Mouse (Mus musculus) spleen, postnatal 10 days (tissue): ENCODE measurements around the gene Arhgap30.
A peak's percentile ranks its signal among the peaks of the same experiment; 100 is the strongest.

ENCODE experiments used
- DNase-seq, 2 experiments: peaks; one replicate each; pipeline ENCODE4 v3.0.0; 2021 to 2022; ENCODE audit warnings: low spot score in 2 of 2

The Arhgap30 gene

DNA sequence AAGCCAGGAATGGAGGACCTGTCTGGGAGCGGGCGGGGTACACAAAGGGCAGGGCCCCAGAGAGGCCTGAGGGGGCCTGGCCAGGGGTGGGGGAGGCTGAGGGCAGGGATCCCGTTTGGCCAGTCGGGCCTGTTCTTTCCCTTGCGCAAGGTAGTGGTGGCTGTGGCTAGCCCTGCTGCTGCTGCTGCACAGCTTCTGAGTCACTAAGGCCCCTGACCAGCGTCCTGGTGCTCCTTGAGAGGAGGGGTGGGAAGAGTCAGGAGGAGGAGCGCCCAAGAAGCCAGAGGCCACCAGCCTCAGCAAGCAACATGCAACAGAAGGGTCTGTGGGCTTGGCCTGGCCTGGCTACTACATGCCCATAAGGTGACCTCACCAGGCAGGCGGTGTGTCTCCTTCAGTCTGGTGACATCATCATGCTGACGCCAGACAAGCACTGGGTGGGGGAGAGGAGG lies 13.1 kb upstream of the Arhgap30 start:
- DNase-seq = no peak

DNA sequence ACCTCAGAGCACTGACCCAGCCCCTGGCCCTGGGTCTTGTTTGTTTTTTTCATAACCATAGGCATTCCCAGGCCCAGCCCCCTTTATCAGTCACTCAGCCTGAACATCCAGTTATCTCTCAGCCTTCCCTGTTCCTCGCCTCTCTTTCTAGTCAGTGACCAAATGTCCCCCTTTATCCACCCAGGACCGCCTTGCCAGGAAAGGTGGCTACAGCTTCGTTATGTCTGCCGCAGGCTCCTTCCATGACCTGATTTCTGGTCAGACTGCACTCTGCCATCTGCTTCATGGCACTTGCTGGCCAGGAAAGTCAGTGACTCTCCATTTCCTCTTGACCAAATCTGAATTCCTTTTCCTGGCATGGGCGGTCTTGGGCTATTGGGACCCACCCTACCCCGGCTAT lies 10.5 kb upstream of the Arhgap30 start:
- DNase-seq = no peak

DNA sequence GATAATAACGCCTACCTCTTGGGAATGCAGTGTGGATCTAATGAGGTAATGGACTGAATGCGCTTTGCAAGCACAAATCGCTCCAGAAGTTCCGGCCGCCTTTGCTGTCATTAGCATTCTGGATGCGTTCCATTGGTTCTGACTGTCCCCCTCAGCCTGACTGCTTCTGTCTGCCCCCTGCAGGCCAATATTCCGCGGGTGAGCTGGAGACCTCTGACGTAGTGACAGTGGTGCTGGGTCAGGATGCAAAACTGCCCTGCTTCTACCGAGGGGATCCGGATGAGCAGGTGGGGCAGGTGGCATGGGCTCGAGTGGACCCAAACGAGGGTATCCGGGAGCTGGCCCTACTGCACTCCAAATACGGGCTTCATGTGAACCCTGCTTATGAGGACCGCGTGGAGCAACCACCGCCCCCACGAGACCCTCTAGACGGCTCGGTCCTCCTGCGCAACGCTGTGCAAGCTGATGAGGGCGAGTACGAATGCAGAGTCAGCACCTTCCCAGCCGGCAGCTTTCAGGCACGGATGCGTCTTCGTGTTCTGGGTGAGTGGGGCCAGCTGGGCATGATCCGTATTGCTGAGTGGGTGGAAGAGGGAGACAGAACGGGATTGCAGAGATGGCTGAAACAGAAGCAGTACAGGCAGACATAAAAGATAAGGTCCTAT lies 8.7 kb upstream of the Arhgap30 start:
- DNase-seq = peak; percentile 50 to 84

DNA sequence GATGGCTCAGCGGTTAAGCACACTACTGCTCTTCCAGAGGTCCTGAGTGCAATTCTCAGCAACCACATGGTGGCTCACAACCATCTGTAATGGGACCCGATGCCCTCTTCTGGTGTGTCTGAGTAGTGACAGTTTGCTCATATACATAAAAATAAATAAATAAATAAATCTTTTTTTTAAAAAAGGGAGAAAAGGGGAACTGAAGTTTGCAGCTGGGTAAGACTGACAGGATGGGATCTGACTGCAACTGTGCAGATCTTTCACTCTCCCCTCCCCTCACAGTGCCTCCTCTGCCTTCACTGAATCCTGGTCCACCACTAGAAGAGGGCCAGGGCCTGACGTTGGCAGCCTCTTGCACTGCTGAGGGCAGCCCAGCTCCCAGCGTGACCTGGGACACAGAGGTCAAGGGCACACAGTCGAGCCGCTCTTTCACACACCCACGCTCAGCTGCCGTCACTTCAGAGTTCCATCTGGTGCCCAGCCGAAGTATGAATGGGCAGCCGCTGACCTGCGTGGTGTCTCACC lies 6.6 kb upstream of the Arhgap30 start:
- DNase-seq = no peak

DNA sequence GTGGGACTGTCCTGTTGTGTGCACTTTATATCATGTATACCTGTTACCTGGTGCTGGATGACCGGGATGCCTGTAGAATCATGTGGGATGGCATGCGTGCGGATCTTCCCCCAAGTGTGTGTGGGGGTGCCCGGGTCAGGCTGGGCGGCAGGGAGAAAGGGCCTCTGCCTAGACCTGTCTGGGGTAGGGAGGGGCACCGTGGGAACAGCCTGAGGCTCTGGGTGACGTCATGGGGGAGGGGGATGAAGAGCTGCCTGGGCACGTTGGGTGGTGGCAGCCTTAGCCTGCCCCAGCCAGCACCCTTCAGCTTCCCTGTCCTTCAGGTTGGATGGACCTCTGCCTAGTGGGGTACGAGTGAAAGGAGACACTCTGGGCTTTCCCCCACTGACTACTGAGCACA lies 4.4 kb upstream of the Arhgap30 start:
- DNase-seq = no peak

DNA sequence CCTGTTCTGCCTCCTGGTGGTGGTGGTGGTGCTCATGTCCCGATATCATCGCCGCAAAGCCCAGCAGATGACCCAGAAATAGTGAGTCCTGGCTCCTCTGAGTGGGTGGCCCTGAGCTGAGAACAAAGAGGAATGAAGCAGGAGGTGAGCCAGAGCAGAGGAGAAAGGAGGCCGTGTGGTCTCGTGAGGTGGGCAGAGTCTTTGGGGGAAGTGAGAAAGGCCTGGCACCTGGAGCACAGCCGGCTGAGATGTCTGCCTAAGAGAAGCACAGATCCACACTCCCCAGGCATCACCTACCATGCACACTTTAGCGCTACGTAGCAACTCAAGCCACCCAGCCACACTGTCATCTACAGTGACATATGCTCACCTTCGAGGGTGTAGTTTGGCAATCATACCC lies 3.6 kb upstream of the Arhgap30 start:
- no peak for DNase-seq

DNA sequence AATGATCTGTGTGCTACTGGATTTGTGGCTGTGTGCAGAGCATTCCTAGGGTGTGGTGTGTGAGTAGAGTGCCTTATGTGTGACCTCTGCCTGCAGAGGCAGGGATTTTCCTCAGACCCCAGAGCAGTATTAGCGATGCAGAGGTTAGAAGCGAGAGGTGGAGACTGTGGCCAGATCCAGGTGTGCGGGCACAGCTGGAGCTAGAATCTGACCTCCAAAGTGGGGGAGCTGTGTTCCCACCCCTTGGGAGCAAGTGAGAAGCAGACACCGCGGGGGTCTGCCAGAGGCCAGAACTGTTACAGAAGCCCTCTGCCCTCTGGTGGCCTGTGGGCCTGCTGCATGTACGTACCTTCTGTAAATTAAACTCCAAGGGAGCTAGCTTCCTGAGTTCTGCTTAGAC lies 1.7 kb upstream of the Arhgap30 start:
- peak in 1 of 2 experiments; percentile 64 for DNase-seq

DNA sequence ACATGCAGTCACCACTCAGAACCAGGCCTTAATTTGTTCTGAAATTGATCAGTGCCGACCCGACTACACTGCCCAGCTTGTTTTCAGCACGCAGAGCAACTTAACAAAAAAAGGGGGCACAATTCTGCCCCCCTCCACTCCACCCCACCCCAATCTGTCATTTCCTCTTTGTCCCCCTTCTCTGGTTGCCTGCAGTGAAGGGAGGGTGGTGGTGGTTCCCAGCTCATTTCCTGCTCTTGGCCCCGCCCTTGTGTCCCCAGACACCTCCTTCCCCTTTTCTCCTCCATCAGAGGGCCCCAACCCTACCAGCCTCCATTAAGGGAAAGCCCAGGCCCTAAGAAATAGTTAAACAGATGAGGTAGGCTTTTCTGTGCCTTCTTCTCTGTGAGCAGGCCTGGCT lies 1.3 kb downstream of the Arhgap30 start:
- DNase-seq = peak in 1 of 2 experiments; percentile 83

DNA sequence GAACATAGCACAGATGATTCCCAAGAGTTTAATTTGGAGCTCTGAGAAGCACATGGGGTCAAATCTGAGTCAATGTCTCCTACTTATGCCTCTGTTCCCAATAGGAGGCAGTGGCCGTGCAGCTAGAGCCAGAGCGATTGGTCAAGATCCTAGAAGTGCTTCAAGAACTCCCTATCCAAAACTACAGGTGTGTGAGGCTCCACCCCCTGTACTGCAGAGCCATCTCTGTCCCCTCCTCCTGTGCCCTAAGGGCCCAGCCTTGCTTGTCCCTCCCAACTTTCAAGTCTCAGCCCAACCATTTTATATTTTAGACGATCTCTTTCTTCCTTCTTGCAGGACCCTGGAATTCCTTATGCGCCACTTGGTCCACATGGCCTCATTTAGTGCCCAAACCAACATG lies 13.1 kb downstream of the Arhgap30 start:
- no peak for DNase-seq

DNA sequence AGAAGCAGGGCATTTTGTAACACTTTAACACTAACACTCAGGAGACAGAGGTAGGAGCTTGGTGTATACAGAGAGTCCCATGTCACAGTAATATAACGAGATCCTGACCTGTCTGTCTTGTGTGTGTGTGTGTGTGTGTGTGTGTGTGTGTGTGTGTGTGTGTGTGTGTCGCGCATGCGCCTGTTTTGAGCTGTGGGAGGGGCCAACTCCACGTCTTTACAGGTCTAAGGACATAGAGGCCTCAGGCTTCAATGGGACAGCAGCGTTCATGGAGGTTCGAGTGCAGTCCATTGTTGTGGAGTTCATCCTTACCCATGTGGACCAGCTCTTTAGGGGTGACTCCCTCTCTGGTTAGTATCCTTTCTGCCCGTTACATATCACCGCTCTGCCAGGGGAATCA lies 14.2 kb downstream of the Arhgap30 start:
- no peak for DNase-seq

DNA sequence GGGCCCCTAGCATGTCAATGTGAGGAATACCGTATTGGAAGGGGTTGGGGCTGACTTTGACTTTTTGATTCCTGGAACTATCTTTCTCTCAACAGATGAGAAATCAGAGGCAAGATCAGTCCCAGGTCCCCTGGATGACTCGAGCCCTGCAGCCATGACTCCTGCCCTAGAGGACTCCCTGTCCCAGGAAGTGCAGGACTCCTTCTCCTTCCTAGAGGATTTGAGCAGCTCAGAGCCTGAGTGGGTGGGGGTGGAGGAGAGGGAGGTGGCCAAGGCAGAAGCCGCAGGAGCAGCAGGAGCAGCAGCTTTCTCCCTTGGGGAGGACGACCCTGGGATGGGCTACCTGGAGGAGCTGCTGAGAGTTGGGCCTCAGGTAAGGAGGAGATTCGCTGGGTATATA lies 18.5 kb downstream of the Arhgap30 start:
- DNase-seq = no peak

DNA sequence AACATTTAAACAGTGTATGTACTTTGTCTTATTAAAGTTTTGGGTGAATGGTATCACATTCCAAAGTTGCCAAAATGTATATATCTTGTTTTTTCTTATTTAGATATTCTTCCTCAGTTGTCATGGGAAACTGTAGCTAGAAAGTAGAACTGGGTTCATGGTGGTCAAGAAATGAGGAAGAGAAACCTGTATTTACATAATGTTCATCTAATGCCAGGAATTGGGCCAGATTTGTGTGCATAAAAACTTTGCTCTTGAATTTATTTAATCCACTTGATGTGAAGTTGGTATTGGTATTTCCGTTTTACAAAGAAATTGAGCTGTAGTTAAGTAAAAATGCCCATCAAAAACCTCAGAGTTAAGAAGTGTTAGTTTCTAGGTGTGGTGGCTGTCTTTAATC lies 21.5 kb downstream of the Arhgap30 start:
- no peak for DNase-seq

DNA sequence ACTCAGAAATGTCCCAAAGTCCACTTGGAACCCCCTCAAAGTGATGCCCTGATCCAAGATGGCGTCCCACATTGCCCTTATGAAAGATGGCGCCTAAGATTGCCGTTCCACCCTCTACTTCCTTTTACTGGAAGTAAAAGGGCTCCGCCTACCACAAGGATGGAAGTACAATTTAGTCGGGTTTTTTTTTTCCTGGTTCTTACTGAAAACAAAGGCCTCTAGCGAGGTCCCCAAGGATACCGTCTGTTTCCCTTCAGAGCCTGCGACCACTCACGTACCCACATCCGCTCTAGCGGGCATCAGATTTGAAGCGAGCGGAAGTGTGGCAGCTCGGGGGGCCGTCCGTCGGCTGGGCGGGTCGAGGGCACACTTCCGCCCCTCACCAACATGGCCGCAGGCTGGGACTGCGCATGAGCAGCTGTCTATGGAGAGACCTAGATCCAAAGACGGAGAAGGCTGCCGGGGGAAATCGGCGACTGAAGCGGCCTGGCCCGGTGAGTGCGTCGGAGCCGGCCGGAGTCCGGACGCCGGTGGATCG lies 22.3 kb downstream of the Arhgap30 start, which contains the start of gene Usf1:
Usf1 (plus strand) TSS at position 367 of the 538 bp plus-strand sequence.
- DNase-seq = peak; percentile 87 to 95

DNA sequence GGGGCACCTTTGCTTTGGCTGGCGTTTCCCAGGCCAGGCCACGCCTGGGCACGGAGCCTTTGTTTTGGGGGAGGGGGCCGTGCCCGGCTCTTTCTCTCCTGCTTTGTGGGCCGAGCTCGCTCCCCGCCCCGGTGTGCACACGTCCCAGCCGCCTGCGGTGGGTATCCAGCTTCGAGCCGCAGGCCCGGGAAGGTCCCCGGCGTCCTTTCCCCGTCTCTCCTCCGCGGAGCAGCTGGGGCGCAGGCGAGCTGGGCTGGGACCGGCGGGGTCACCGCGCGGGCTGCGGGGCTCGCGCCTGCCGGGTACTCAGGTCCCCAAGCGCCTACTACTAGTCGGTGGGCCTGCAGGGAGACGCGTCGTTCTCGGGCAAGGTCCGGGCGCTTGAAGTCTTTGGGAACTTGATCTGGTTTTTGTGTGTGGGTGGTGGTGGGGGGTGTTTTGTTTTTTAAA lies 22.8 kb downstream of the Arhgap30 start:
- peak in 1 of 2 experiments; percentile 64 for DNase-seq

DNA sequence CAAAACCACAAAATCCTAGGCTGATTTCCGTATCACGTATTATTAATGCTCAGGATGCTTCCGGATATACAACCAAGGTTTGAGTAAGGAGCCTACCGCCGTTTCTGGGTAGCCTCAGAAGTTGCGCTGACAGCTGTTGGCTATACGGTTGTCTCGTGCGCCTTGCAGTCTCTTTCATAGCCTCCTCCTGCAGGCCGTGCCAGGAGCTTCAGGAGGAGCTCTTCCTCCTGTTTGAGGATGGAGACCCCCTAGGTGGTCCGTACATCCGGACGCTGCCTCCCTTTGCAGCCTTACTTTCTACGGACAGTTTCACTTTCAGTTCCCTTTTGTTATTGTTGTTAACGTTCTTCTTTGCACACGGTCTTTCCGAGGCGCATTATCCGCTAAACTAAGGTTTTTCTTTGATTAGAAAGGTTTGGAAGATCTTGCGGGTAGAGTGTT lies 23.3 kb downstream of the Arhgap30 start:
- peak; percentile 45 to 58 for DNase-seq

DNA sequence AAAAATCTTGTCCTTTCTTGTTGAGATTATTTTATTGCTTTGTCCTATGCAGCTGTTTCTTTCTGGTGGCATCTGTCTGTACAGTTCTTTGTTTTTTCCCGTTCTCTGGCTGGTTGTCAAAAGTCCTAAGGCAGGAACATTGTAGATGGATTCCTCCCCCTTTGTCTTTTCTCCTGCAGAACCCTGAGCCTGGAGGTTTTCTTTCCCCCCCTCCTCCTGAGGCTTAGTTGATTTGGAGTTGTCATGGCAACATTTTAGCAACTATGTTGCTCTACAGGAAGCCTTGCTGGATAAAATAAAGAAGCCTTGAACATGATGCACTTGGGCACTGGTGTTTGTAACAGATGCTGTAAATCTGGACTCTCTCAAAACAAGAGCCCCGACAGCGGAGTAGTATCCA lies 23.7 kb downstream of the Arhgap30 start:
- no peak for DNase-seq

DNA sequence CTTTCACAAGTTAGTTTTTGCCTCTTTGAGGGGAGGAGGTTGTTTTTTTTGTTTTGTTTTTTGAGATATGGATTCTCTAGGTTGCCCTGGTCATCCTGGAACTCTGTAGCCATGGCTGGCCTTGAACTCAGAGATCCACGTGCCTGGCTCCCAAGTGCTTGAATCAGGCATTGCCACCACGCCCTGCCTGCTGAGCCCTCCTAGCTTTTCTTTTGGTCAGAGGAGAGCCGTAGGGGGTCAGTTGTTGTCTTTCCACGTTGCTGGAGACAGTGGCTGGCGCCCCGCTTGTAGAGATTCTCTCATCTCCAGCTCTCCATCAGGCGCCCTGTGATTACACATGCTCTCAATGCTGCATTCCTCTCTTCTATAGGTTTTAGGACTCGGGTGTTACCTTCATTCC lies 24.9 kb downstream of the Arhgap30 start:
- no peak for DNase-seq

DNA sequence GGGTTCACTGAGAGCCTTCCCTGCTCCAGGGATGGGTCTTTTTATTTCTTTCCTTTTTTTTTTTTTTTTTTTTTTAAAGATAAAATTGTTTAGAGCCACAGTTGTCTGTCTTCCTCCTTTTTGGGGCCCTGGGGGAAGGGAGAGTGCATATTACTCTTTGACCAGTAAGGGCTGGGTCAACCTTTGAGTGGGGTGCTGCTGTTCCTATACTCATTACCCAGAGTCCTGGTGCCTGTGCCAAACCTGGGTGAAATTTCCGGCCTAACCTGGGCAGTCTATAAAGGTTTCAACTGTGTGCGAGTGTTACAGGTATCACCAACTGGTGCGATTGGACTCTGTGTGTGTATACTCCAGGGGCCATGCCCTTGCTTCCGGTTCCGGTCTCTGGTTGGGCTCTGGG lies 29.9 kb downstream of the Arhgap30 start, which contains the start of gene Tstd1:
Tstd1 (plus strand) TSS at position 213 of the 400 bp plus-strand sequence.
- no peak for DNase-seq

DNA sequence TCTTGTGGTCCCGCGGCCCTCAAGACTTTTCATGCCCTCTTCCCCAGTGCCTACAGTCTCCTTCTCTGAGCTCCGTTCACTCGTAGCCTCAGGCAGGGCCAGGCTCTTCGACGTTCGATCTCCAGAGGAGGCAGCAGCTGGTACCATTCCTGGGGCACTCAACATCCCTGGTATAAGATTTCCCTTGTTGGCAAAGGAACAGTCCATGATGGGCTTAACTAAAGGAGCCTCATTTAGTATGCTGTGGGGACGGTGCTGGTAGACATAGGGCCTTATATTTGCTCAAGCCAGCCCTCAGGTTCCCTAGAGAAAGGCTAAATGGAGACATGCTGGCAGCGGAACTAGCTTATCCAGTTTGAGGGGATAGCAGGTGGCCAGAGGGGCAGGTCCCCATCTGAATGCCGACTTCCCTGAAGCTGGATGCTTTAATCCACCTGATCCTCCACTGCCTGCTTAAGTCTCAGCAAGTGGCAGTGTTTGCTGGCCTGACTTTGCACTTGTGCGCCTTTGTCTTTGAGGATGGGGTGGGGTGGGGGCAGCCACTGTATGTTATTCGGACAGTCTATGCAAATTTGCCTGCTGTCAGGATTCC lies 30.6 kb downstream of the Arhgap30 start:
- DNase-seq = no peak

DNA sequence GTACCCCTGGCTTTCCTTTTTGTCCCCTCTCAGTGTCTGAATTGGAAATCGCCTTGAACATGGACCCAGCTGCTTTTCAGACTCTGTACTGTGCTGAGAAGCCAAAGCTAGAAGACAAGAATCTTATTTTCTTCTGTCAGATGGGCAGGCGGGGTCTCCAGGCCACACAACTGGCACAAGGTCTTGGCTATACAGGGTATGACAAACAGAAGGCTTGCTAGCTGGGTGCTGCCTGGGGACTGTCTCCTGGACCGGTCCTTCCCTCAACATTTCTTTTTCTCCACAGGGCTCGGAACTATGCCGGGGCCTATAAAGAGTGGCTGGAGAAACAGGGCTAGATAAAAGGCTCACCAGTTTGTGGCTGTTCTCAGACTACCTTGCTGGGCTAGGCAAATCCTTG lies 31.2 kb downstream of the Arhgap30 start:
- DNase-seq = no peak

DNA sequence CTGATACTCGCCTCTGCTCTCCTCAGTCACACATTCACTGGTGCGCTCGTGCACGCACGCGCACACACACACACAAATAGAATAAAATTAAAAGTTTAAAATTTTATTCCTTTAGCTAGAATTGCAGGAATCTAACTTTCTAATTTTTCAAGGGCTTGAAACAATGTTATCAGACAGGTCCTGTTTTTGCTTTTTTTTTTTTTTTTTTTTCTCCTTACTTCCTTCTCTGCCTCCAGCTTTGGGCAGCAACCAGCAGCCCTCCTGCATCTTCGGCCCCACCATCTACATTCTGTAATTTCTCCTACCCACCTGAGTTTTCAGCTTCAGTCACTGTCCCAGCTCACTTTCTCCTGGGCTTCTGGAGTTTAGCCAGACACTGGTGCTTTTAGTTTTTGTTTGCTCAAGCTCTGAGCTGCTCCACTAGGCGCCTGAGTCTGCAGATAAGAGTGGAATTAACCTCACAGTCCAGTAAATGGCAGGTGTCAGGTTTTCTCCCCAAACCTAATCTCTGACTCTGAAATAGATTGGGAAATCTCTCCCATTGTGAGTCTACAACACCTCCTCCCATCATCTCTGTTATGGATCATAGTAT lies 33.8 kb downstream of the Arhgap30 start:
- DNase-seq = no peak

DNA sequence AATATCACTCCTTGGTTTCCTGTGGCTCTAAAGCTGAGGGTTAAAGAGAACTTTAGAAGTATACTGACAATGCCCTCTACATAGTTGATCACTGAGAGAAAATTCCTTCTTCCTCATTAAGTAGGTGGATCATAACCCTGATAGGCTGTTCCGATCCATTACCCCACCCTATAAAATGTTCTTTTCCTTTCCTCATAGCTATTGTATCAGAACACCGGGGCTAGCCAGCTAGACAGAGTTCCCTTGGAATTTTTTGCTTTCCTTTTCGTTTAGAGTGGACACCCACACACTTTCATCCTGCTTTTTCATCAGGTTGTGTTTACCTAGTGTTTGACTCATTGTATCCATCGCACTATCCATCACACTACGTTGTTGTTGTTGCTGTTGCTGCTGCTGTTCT lies 35.9 kb downstream of the Arhgap30 start:
- DNase-seq = no peak
